ENCODE assay signal across 8 mouse cellular contexts in genomic region chr5:30869405-30870130, GRCm38 (mm10). TPM values are rescaled to one million over a fixed set of nuclear protein-coding genes. Genes with fewer than 3 reads are reported as not detected.
DNase-seq lines count a peak whose midpoint lies in the region; ATAC-seq and TF ChIP-seq lines count a peak whose summit lies in the region.

No protein-coding gene starts in this region.

- no peaks in the 10 kb centered on the region for H3K9me3 ChIP-seq in embryonic facial prominence, embryonic 15.5 days (replicated peaks)
- H3K9me3 ChIP-seq in heart, embryonic 10.5 days, result no peaks in the 10 kb centered on the region
- no peaks in the 10 kb centered on the region for H3K9me3 ChIP-seq in kidney, embryonic 15.5 days (replicated peaks)

- under 1% methylated on average over 63 of the region's 63 CpGs for WGBS in embryonic facial prominence, embryonic 15.5 days
- under 1% methylated on average over 63 of the region's 63 CpGs for WGBS in heart, embryonic 10.5 days
- WGBS in kidney, embryonic 15.5 days, result 0% methylated on average over 63 of the region's 63 CpGs
- WGBS in liver, adult 2 months, result under 1% methylated on average over 58 of the region's 63 CpGs

- peak; percentile 68; the same call in 1 of the 2 replicates for TF ChIP-seq POLR2A in bone marrow macrophage, adult 2 months (IDR thresholded peaks at IDR 0.05; ENCODE audit: borderline replicate concordance, low read depth, low read length)
- peak; percentile 85 for TF ChIP-seq POLR2A in liver, adult 2 months (IDR thresholded peaks at IDR 0.05; ENCODE audit: extremely low read depth, insufficient read depth, low read length)

- peak overlapping the region; percentile 63 for H3K4me2 ChIP-seq in embryonic facial prominence, embryonic 15.5 days (replicated peaks)
- peak overlapping the region; percentile 65 for H3K4me2 ChIP-seq in kidney, embryonic 15.5 days

- ATAC-seq in embryonic facial prominence, embryonic 15.5 days (ENCODE audit: insufficient number of reproducible peaks, low FRiP score, low TSS enrichment, low read depth), result peak; percentile 90
- peak; percentile 93 for ATAC-seq in kidney, embryonic 15.5 days (replicated peaks; ENCODE audit: low FRiP score)
- ATAC-seq in monocyte, adult 5-6 weeks (replicated peaks; ENCODE audit: insufficient number of reproducible peaks, low FRiP score, low TSS enrichment, poor library complexity, severe bottlenecking), result peak; percentile 92

- no peak overlapping the region for H3K27ac ChIP-seq in bone marrow macrophage, adult 2 months (ENCODE audit: insufficient read depth, low read depth, low read length)
- peak overlapping the region; percentile 80 for H3K27ac ChIP-seq in embryonic facial prominence, embryonic 15.5 days (replicated peaks)
- peak overlapping the region; percentile 95 for H3K27ac ChIP-seq in heart, embryonic 10.5 days
- H3K27ac ChIP-seq in kidney, embryonic 15.5 days, result peak overlapping the region; percentile 76
- H3K27ac ChIP-seq in liver, adult 2 months (replicated peaks; ENCODE audit: insufficient read depth, low read depth, low read length), result peak overlapping the region; percentile 58

- H3ac ChIP-seq in C2C12 (ENCODE audit: control insufficient read depth, insufficient read length, low read depth), result peak overlapping the region; percentile 86

- H3K4me3 ChIP-seq in C2C12 (ENCODE audit: insufficient read depth, poor library complexity, severe bottlenecking), result peak overlapping the region; percentile 85
- peak overlapping the region; percentile 91 for H3K4me3 ChIP-seq in bone marrow macrophage, adult 2 months (ENCODE audit: insufficient read depth, low read length)
- H3K4me3 ChIP-seq in embryonic facial prominence, embryonic 15.5 days (replicated peaks), result peak overlapping the region; percentile 84
- H3K4me3 ChIP-seq in heart, embryonic 10.5 days, result peak overlapping the region; percentile 92
- H3K4me3 ChIP-seq in kidney, embryonic 15.5 days (replicated peaks), result peak overlapping the region; percentile 89
- peak overlapping the region; percentile 80 for H3K4me3 ChIP-seq in liver, adult 2 months (ENCODE audit: insufficient read depth, low read depth, low read length)

- peak; percentile 95 for DNase-seq in heart, embryonic 10.5 days (ENCODE audit: low spot score)
- DNase-seq in liver, adult 2 months (ENCODE audit: extremely low read depth, low read depth, low spot score), result peak; percentile 66
- peak; percentile 92 for DNase-seq in spleen, postnatal 36 days (ENCODE audit: low spot score in 2 of 2)

- H3K79me2 ChIP-seq in C2C12 (ENCODE audit: control insufficient read depth, insufficient read depth), result peaks cover 27% of the 10 kb centered on the region
- peaks cover 6% of the 10 kb centered on the region; the same call in 1 of the 2 replicates for H3K79me2 ChIP-seq in liver, adult 2 months (ENCODE audit: control insufficient read depth, insufficient read depth, low read length)

- H3K36me3 ChIP-seq in C2C12 (ENCODE audit: control insufficient read depth, insufficient read depth), result peaks cover 32% of the 10 kb centered on the region
- H3K36me3 ChIP-seq in embryonic facial prominence, embryonic 15.5 days, result peaks cover 44% of the 10 kb centered on the region
- peaks cover 40% of the 10 kb centered on the region for H3K36me3 ChIP-seq in heart, embryonic 10.5 days
- peaks cover 51% of the 10 kb centered on the region for H3K36me3 ChIP-seq in kidney, embryonic 15.5 days
- peaks cover 28% of the 10 kb centered on the region for H3K36me3 ChIP-seq in liver, adult 2 months (ENCODE audit: control insufficient read depth, insufficient read depth, low read length)

- no peak for TF ChIP-seq CTCF in C2C12 (IDR thresholded peaks at IDR 0.05; ENCODE audit: control insufficient read depth, insufficient read depth, insufficient read length)
- TF ChIP-seq CTCF in bone marrow macrophage, adult 2 months (IDR thresholded peaks at IDR 0.05; ENCODE audit: low read depth, low read length), result no peak
- no peak for TF ChIP-seq CTCF in liver, adult 2 months (IDR thresholded peaks at IDR 0.05; ENCODE audit: low read depth, low read length)

- H3K9ac ChIP-seq in embryonic facial prominence, embryonic 15.5 days, result peak overlapping the region; percentile 93
- peak overlapping the region; percentile 91 for H3K9ac ChIP-seq in kidney, embryonic 15.5 days
- H3K9ac ChIP-seq in liver, adult 2 months (ENCODE audit: low read depth, low read length), result peak overlapping the region; percentile 95

- no peaks in the 10 kb centered on the region for H3K27me3 ChIP-seq in C2C12 (ENCODE audit: control insufficient read depth, insufficient read depth, insufficient read length)
- H3K27me3 ChIP-seq in embryonic facial prominence, embryonic 15.5 days, result no peaks in the 10 kb centered on the region
- H3K27me3 ChIP-seq in heart, embryonic 10.5 days (ENCODE audit: insufficient read depth, poor library complexity, severe bottlenecking), result peaks cover 5% of the 10 kb centered on the region; the same call in 1 of the 2 replicates
- no peaks in the 10 kb centered on the region for H3K27me3 ChIP-seq in kidney, embryonic 15.5 days
- no peaks in the 10 kb centered on the region for H3K27me3 ChIP-seq in liver, adult 2 months (ENCODE audit: control insufficient read depth, insufficient read depth, low read length)

- H3K79me3 ChIP-seq in C2C12 (ENCODE audit: low read depth), result peaks cover 8% of the 10 kb centered on the region

- peaks cover 42% of the 10 kb centered on the region for H3K4me1 ChIP-seq in bone marrow macrophage, adult 2 months (ENCODE audit: control insufficient read depth, insufficient read depth, low read length)
- peaks cover 22% of the 10 kb centered on the region for H3K4me1 ChIP-seq in embryonic facial prominence, embryonic 15.5 days
- H3K4me1 ChIP-seq in heart, embryonic 10.5 days, result peaks cover 12% of the 10 kb centered on the region
- peaks cover 21% of the 10 kb centered on the region for H3K4me1 ChIP-seq in kidney, embryonic 15.5 days
- H3K4me1 ChIP-seq in liver, adult 2 months (ENCODE audit: control insufficient read depth, insufficient read depth, low read length), result peaks cover 4% of the 10 kb centered on the region; the same call in 1 of the 2 replicates

TF ChIP-seq in C2C12, 6 proteins besides CTCF, POLR2A, EP300 and RAD21 (continues in another document):
- TF ChIP-seq CEBPB (IDR thresholded peaks at IDR 0.05; ENCODE audit: low read depth) (no peak), MAX (IDR thresholded peaks at IDR 0.05) (no peak)

RNA-seq across cellular contexts. Expression of gene Tmem214, which starts 1.8 kb away (rescaled TPM):
- polyA plus RNA-seq in C2C12 (2012; fragmentation: generic; extraction: Trizol), result 46.1 TPM
- 43.0 and 57.9 TPM in 2 replicates for polyA plus RNA-seq in bone marrow macrophage, adult 2 months (2012; ENCODE audit: insufficient read depth, insufficient read length, missing spikeins)
- polyA plus RNA-seq in embryonic facial prominence, embryonic 15.5 days (2015; fragmentation: Nextera tagmentation; extraction: Ambion mirVana), result 90.0 and 100.0 TPM in 2 replicates
- polyA plus RNA-seq in heart, embryonic 10.5 days (2016; fragmentation: Nextera tagmentation; extraction: Ambion mirVana), result 86.3 and 87.4 TPM in 2 replicates
- polyA plus RNA-seq in kidney, embryonic 15.5 days (2015; fragmentation: Nextera tagmentation; extraction: Ambion mirVana), result 82.4 and 93.2 TPM in 2 replicates
- 27.9 and 35.1 TPM in 2 replicates for total RNA-seq in liver, adult 2 months (2014; rRNA removed)
- 62.4 and 89.2 TPM in 2 replicates for polyA plus RNA-seq in liver, adult 2 months (2012; rRNA removed)
- total RNA-seq in monocyte, adult 5-6 weeks (2017), result 10.4 to 21.4 TPM (median 10.8 TPM) in 3 replicates

RNA-seq across cellular contexts. Expression of gene Agbl5, which starts 18.9 kb away (rescaled TPM):
- polyA plus RNA-seq in C2C12 (2012; fragmentation: generic; extraction: Trizol), result 5.2 TPM
- 5.8 and 6.5 TPM in 2 replicates for polyA plus RNA-seq in bone marrow macrophage, adult 2 months (2012; ENCODE audit: insufficient read depth, insufficient read length, missing spikeins)
- 22.1 and 28.7 TPM in 2 replicates for polyA plus RNA-seq in embryonic facial prominence, embryonic 15.5 days (2015; fragmentation: Nextera tagmentation; extraction: Ambion mirVana)
- polyA plus RNA-seq in heart, embryonic 10.5 days (2016; fragmentation: Nextera tagmentation; extraction: Ambion mirVana), result 12.3 and 17.4 TPM in 2 replicates
- 20.6 and 25.9 TPM in 2 replicates for polyA plus RNA-seq in kidney, embryonic 15.5 days (2015; fragmentation: Nextera tagmentation; extraction: Ambion mirVana)
- total RNA-seq in liver, adult 2 months (2014; rRNA removed), result 2.7 and 4.6 TPM in 2 replicates
- 4.3 and 7.5 TPM in 2 replicates for polyA plus RNA-seq in liver, adult 2 months (2012; rRNA removed)
- 3.8 to 7.1 TPM (median 4.3 TPM) in 3 replicates for total RNA-seq in monocyte, adult 5-6 weeks (2017)

RNA-seq across cellular contexts. Expression of gene Ost4, which starts 38.0 kb away (rescaled TPM):
- 348 TPM for polyA plus RNA-seq in C2C12 (2012; fragmentation: generic; extraction: Trizol)
- 317 and 358 TPM in 2 replicates for polyA plus RNA-seq in bone marrow macrophage, adult 2 months (2012; ENCODE audit: insufficient read depth, insufficient read length, missing spikeins)
- polyA plus RNA-seq in embryonic facial prominence, embryonic 15.5 days (2015; fragmentation: Nextera tagmentation; extraction: Ambion mirVana), result 482 and 502 TPM in 2 replicates
- 432 and 455 TPM in 2 replicates for polyA plus RNA-seq in heart, embryonic 10.5 days (2016; fragmentation: Nextera tagmentation; extraction: Ambion mirVana)
- polyA plus RNA-seq in kidney, embryonic 15.5 days (2015; fragmentation: Nextera tagmentation; extraction: Ambion mirVana), result 491 and 504 TPM in 2 replicates
- 76.2 and 88.6 TPM in 2 replicates for total RNA-seq in liver, adult 2 months (2014; rRNA removed)
- 167 and 196 TPM in 2 replicates for polyA plus RNA-seq in liver, adult 2 months (2012; rRNA removed)
- 129 to 177 TPM (median 134 TPM) in 3 replicates for total RNA-seq in monocyte, adult 5-6 weeks (2017)

RNA-seq across cellular contexts. Expression of gene Emilin1, which starts 43.6 kb away (rescaled TPM):
- 9.9 TPM for polyA plus RNA-seq in C2C12 (2012; fragmentation: generic; extraction: Trizol)
- 29.1 and 37.2 TPM in 2 replicates for polyA plus RNA-seq in bone marrow macrophage, adult 2 months (2012; ENCODE audit: insufficient read depth, insufficient read length, missing spikeins)
- polyA plus RNA-seq in embryonic facial prominence, embryonic 15.5 days (2015; fragmentation: Nextera tagmentation; extraction: Ambion mirVana), result 244 and 254 TPM in 2 replicates
- 166 and 172 TPM in 2 replicates for polyA plus RNA-seq in heart, embryonic 10.5 days (2016; fragmentation: Nextera tagmentation; extraction: Ambion mirVana)
- polyA plus RNA-seq in kidney, embryonic 15.5 days (2015; fragmentation: Nextera tagmentation; extraction: Ambion mirVana), result 258 and 306 TPM in 2 replicates
- total RNA-seq in liver, adult 2 months (2014; rRNA removed), result 17.6 and 17.8 TPM in 2 replicates
- polyA plus RNA-seq in liver, adult 2 months (2012; rRNA removed), result 27.8 and 31.5 TPM in 2 replicates
- total RNA-seq in monocyte, adult 5-6 weeks (2017), result 15.1 to 25.3 TPM (median 22.0 TPM) in 3 replicates

RNA-seq across cellular contexts. Expression of gene Khk, which starts 51.7 kb away (rescaled TPM):
- 16.2 TPM for polyA plus RNA-seq in C2C12 (2012; fragmentation: generic; extraction: Trizol)
- polyA plus RNA-seq in bone marrow macrophage, adult 2 months (2012; ENCODE audit: insufficient read depth, insufficient read length, missing spikeins), result 29.8 and 38.9 TPM in 2 replicates
- polyA plus RNA-seq in embryonic facial prominence, embryonic 15.5 days (2015; fragmentation: Nextera tagmentation; extraction: Ambion mirVana), result 23.8 and 25.6 TPM in 2 replicates
- polyA plus RNA-seq in heart, embryonic 10.5 days (2016; fragmentation: Nextera tagmentation; extraction: Ambion mirVana), result 10.5 and 14.5 TPM in 2 replicates
- polyA plus RNA-seq in kidney, embryonic 15.5 days (2015; fragmentation: Nextera tagmentation; extraction: Ambion mirVana), result 29.3 and 29.7 TPM in 2 replicates
- total RNA-seq in liver, adult 2 months (2014; rRNA removed), result 288 and 405 TPM in 2 replicates
- polyA plus RNA-seq in liver, adult 2 months (2012; rRNA removed), result 650 and 735 TPM in 2 replicates
- 26.4 to 32.2 TPM (median 29.8 TPM) in 3 replicates for total RNA-seq in monocyte, adult 5-6 weeks (2017)
